Mouse (Mus musculus) cerebellum, adult 2 months (tissue): ENCODE results near the gene Draxin. TPM values are rescaled to one million over a fixed set of nuclear protein-coding genes. Genes with fewer than 3 reads are reported as not detected.

Source experiments
- DNase-seq, 2 experiments: peaks; one replicate each; pipeline ENCODE4 v3.0.0; 2021
- H3K27ac ChIP-seq: fragments of 200-500 bp; 2 replicates; pipeline ENCODE4 v1.5.1; 2012; ENCODE audit warnings: low read length, control low read depth, inconsistent platforms; ENCODE audit not compliant: insufficient read depth
- H3K27me3 ChIP-seq: fragments of 200-500 bp; 2 replicates; pipeline ENCODE4 v1.6.1; 2012; ENCODE audit warnings: inconsistent platforms, mild to moderate bottlenecking, low read length, moderate library complexity; ENCODE audit not compliant: control insufficient read depth, insufficient read depth
- H3K4me1 ChIP-seq: fragments of 200-500 bp; 2 replicates; pipeline ENCODE4 v1.6.1; 2011; ENCODE audit warnings: low read length; ENCODE audit not compliant: control insufficient read depth, insufficient read depth
- H3K4me3 ChIP-seq: fragments of 200-500 bp; replicated peaks from 2 replicates; pipeline ENCODE3; 2011; ENCODE audit warnings: mild to moderate bottlenecking, low read depth, low read length, control low read depth; ENCODE audit not compliant: insufficient read depth
- CTCF ChIP-seq: fragments of 200-500 bp; IDR thresholded peaks from 2 replicates; pipeline ENCODE4 v1.5.1; 2011; ENCODE audit warnings: low read depth, mild to moderate bottlenecking, control low read depth, low read length, moderate library complexity, borderline replicate concordance; ENCODE audit not compliant: insufficient read depth
- POLR2A ChIP-seq: fragments of 200-500 bp; IDR thresholded peaks from 2 replicates; pipeline ENCODE4 v1.6.1; 2011; ENCODE audit warnings: low read length, control low read depth, borderline replicate concordance; ENCODE audit not compliant: insufficient read depth
- WGBS: fragments of 180-500 bp; shearing (Covaris S2); methylation state at CpG from one replicate; pipeline ENCODE4 v1.1.7; 2018; 5-methylcytosine and 5-hydroxymethylcytosine counted together
- polyA plus RNA-seq: library from polyadenylated mRNA; depleted of rRNA; stranded (reverse); fragments of >200 nt; gene quantifications from 2 replicates; pipeline ENCODE4 v1.2.3, GENCODE M21; 2012

The Draxin gene
- polyA plus RNA-seq, 1 experiment, result 0.33 TPM

GRCm38 (mm10) chr4:148150953-148151266, 20.4 kb upstream of the Draxin start:
- Histone ChIP-seq H3K4me1 (no peaks in the 10 kb centered on the region), H3K27ac (no peak overlapping the region), H3K4me3 (no peak overlapping the region), H3K27me3 (no peaks in the 10 kb centered on the region)
- TF ChIP-seq CTCF (no peak), POLR2A (no peak)
- DNase-seq, result no peak
- WGBS, result 52% methylated on average over 3 of the region's 3 CpGs

- H3K4me1 ChIP-seq, result no peaks in the 10 kb centered on the region
- no peak for TF ChIP-seq POLR2A
- no peak for TF ChIP-seq CTCF
- H3K27me3 ChIP-seq, result no peaks in the 10 kb centered on the region
- DNase-seq, result peak in 1 of 2 experiments; percentile 18
- no peak overlapping the region for H3K4me3 ChIP-seq
- H3K27ac ChIP-seq, result no peak overlapping the region
- 86% methylated on average over 7 of the region's 7 CpGs for WGBS
Measured at GRCm38 (mm10) chr4:148150242-148150641, 19.7 kb upstream of the Draxin start.

- no peak overlapping the region for H3K4me3 ChIP-seq
- H3K27me3 ChIP-seq, result no peaks in the 10 kb centered on the region
- WGBS, result 63% methylated on average over 12 of the region's 12 CpGs
Measured at GRCm38 (mm10) chr4:148149540-148149939, 19.0 kb upstream of the Draxin start.

GRCm38 (mm10) chr4:148147714-148148113, 17.2 kb upstream of the Draxin start:
- Histone ChIP-seq H3K27me3 (no peaks in the 10 kb centered on the region), H3K4me1 (no peaks in the 10 kb centered on the region), H3K4me3 (no peak overlapping the region), H3K27ac (no peak overlapping the region)
- no peak for DNase-seq
- TF ChIP-seq CTCF (no peak), POLR2A (no peak)
- WGBS, result 74% methylated on average over 2 of the region's 2 CpGs

More at GRCm38 (mm10) chr4:148149540-148149939, 19.0 kb upstream of the Draxin start:
- no peaks in the 10 kb centered on the region for H3K4me1 ChIP-seq
- DNase-seq, result peak in 1 of 2 experiments; percentile 23
- no peak overlapping the region for H3K27ac ChIP-seq
- TF ChIP-seq POLR2A (no peak), CTCF (no peak)

GRCm38 (mm10) chr4:148143721-148144120, 13.2 kb upstream of the Draxin start:
- TF ChIP-seq POLR2A (no peak), CTCF (no peak)
- WGBS, result 72% methylated on average over 5 of the region's 5 CpGs
- H3K4me1 ChIP-seq, result no peaks in the 10 kb centered on the region
- H3K27ac ChIP-seq, result no peak overlapping the region
- DNase-seq, result no peak
- no peak overlapping the region for H3K4me3 ChIP-seq
- no peaks in the 10 kb centered on the region for H3K27me3 ChIP-seq

- DNase-seq, result peak; percentile 90 to 97
- peak overlapping the region; percentile 72 for H3K27ac ChIP-seq
- no peaks in the 10 kb centered on the region for H3K27me3 ChIP-seq
- H3K4me3 ChIP-seq, result peak overlapping the region; percentile 79
- under 1% methylated on average over 65 of the region's 65 CpGs for WGBS
- H3K4me1 ChIP-seq, result no peaks in the 10 kb centered on the region
- TF ChIP-seq POLR2A, result peak; percentile 60
- TF ChIP-seq CTCF, result peak; percentile 63; the same call in 1 of the 2 replicates
Measured at GRCm38 (mm10) chr4:148140098-148141011, 9.9 kb upstream of the Draxin start.

GRCm38 (mm10) chr4:148139767-148140097, 9.2 kb upstream of the Draxin start:
- Histone ChIP-seq H3K27me3 (no peaks in the 10 kb centered on the region), H3K4me1 (no peaks in the 10 kb centered on the region), H3K4me3 (peak overlapping the region; percentile 79), H3K27ac (no peak overlapping the region; the same call in 1 of the 2 replicates)
- TF ChIP-seq CTCF (no peak), POLR2A (no peak)
- 1% methylated on average over 12 of the region's 12 CpGs for WGBS
- DNase-seq, result no peak

- WGBS, result 36% methylated on average over 8 of the region's 8 CpGs
- Histone ChIP-seq H3K27me3 (no peaks in the 10 kb centered on the region), H3K27ac (no peak overlapping the region), H3K4me3 (no peak overlapping the region), H3K4me1 (no peaks in the 10 kb centered on the region)
- no peak for DNase-seq
- TF ChIP-seq POLR2A (no peak), CTCF (no peak)
Measured at GRCm38 (mm10) chr4:148137503-148137902, 7.0 kb upstream of the Draxin start.
